Mouse (Mus musculus) MEL (cell line): ENCODE data around the gene Fam222b. TPM values are rescaled to one million over a fixed set of nuclear protein-coding genes. Genes with fewer than 3 reads are reported as not detected.
A peak's percentile ranks its signal among the peaks of the same experiment; 100 is the strongest.

Experiments
- DNase-seq: peaks from one replicate; pipeline ENCODE4 v3.0.0; 2011; ENCODE audit warnings: low read depth, low spot score
- H3K27ac ChIP-seq: 2 replicates; pipeline ENCODE4 v1.5.1; 2012; ENCODE audit warnings: low read depth, mild to moderate bottlenecking, control low read depth, low read length, moderate library complexity; ENCODE audit not compliant: control insufficient read depth
- H3K27me3 ChIP-seq, 2 experiments: fragments of 150-350 bp in 1 of 2; sonication (generic) in 1 of 2; 2 replicates each; pipeline ENCODE4 v1.6.1; 2012; ENCODE audit warnings: low read length in 2 of 2, mild to moderate bottlenecking in 2 of 2, improper control_type of control experiment in 1 of 2, moderate library complexity in 1 of 2; ENCODE audit not compliant: insufficient read depth in 2 of 2, control insufficient read depth in 1 of 2
- H3K36me3 ChIP-seq, 2 experiments: 2 replicates each; pipeline ENCODE4 v1.6.1; 2012 to 2014; ENCODE audit warnings: low read length in 2 of 2, improper control_type of control experiment in 1 of 2, inconsistent platforms in 1 of 2, mild to moderate bottlenecking in 1 of 2; ENCODE audit not compliant: insufficient read depth in 2 of 2, control insufficient read depth in 1 of 2
- H3K4me1 ChIP-seq, 2 experiments: fragments of 150-350 bp in 1 of 2; sonication (generic) in 1 of 2; 2 replicates each; pipeline ENCODE4 v1.6.1; 2012; ENCODE audit warnings: low read length in 2 of 2, improper control_type of control experiment in 1 of 2, mild to moderate bottlenecking in 1 of 2; ENCODE audit not compliant: insufficient read depth in 2 of 2, control insufficient read depth in 1 of 2
- H3K4me3 ChIP-seq, 2 experiments: fragments of 150-350 bp in 1 of 2; sonication (generic) in 1 of 2; 2 replicates each; pipeline ENCODE4 v1.5.1; 2012; ENCODE audit warnings: low read depth in 2 of 2, low read length in 2 of 2, mild to moderate bottlenecking in 2 of 2, moderate library complexity in 2 of 2, control low read depth in 1 of 2, improper control_type of control experiment in 1 of 2; ENCODE audit not compliant: control insufficient read depth in 1 of 2, insufficient read depth in 1 of 2
- H3K79me2 ChIP-seq: 2 replicates; pipeline ENCODE4 v1.6.1; 2012; ENCODE audit warnings: mild to moderate bottlenecking, low read length, moderate library complexity; ENCODE audit not compliant: control insufficient read depth, poor library complexity, insufficient read depth
- H3K9ac ChIP-seq: 2 replicates; pipeline ENCODE4 v1.6.1; 2012; ENCODE audit warnings: low read depth, mild to moderate bottlenecking, control low read depth, low read length, moderate library complexity; ENCODE audit not compliant: control insufficient read depth, poor library complexity, severe bottlenecking
- H3K9me3 ChIP-seq: fragments of 150-350 bp; sonication (generic); replicated peaks from 2 replicates; pipeline ENCODE4 v1.6.1; 2012; ENCODE audit warnings: mild to moderate bottlenecking, low read length, improper control_type of control experiment, moderate library complexity; ENCODE audit not compliant: insufficient read depth
- CTCF ChIP-seq, 3 experiments: IDR thresholded peaks in 2 of 3; conservative IDR thresholded peaks in 1 of 3; 2 replicates each; pipeline ENCODE4 v1.5.1; 2011 to 2012; ENCODE audit warnings: low read length in 3 of 3, low read depth in 2 of 3, mild to moderate bottlenecking in 2 of 3, improper control_type of control experiment in 1 of 3, inconsistent platforms in 1 of 3, mixed read lengths in 1 of 3, moderate library complexity in 1 of 3; ENCODE audit not compliant: control insufficient read depth in 1 of 3, insufficient read depth in 1 of 3, poor library complexity in 1 of 3, severe bottlenecking in 1 of 3
- E2F4 ChIP-seq: IDR thresholded peaks from 2 replicates; pipeline ENCODE4 v1.6.1; 2011; ENCODE audit warnings: low read depth, low read length, improper control_type of control experiment, borderline replicate concordance
- ELF1 ChIP-seq: IDR thresholded peaks from 2 replicates; pipeline ENCODE4 v1.6.1; 2014; ENCODE audit warnings: low read depth, mild to moderate bottlenecking, inconsistent platforms, low read length, improper control_type of control experiment, moderate library complexity
- EP300 ChIP-seq, 2 experiments: IDR thresholded peaks; 2 replicates each; pipeline ENCODE4 v1.6.1; 2011; ENCODE audit warnings: improper control_type of control experiment in 2 of 2, low read length in 2 of 2, low read depth in 1 of 2, mild to moderate bottlenecking in 1 of 2
- HCFC1 ChIP-seq: IDR thresholded peaks from 2 replicates; pipeline ENCODE4 v1.6.1; 2012; ENCODE audit warnings: low read depth, mild to moderate bottlenecking, inconsistent platforms, low read length, improper control_type of control experiment, moderate library complexity
- JUND ChIP-seq: IDR thresholded peaks from 2 replicates; pipeline ENCODE4 v1.6.1; 2011; ENCODE audit warnings: low read depth, mild to moderate bottlenecking, improper control_type of control experiment, low read length
- KAT2A ChIP-seq: conservative IDR thresholded peaks from 2 replicates; pipeline ENCODE4 v1.6.1; 2012; ENCODE audit warnings: low read depth, low read length, improper control_type of control experiment, inconsistent platforms
- NELFE ChIP-seq: IDR thresholded peaks from 2 replicates; pipeline ENCODE4 v1.6.1; 2011; ENCODE audit warnings: low read depth, low read length, improper control_type of control experiment
- NRF1 ChIP-seq: IDR thresholded peaks from 2 replicates; pipeline ENCODE4 v1.6.1; 2014; ENCODE audit warnings: low read depth, mild to moderate bottlenecking, inconsistent platforms, low read length, improper control_type of control experiment, moderate library complexity; ENCODE audit not compliant: poor library complexity, insufficient read depth, severe bottlenecking
- POLR2AphosphoS5 ChIP-seq: IDR thresholded peaks from 2 replicates; pipeline ENCODE4 v1.6.1; 2012; ENCODE audit warnings: low read depth, borderline replicate concordance, mild to moderate bottlenecking, inconsistent platforms, low read length, moderate library complexity, mixed read lengths
- RAD21 ChIP-seq: IDR thresholded peaks from 2 replicates; pipeline ENCODE4 v1.6.1; 2011; ENCODE audit warnings: mild to moderate bottlenecking, low read depth, low read length, improper control_type of control experiment
- RCOR1 ChIP-seq: IDR thresholded peaks from 2 replicates; pipeline ENCODE4 v1.6.1; 2012; ENCODE audit warnings: low read depth, mild to moderate bottlenecking, inconsistent platforms, low read length, improper control_type of control experiment
- SIN3A ChIP-seq: IDR thresholded peaks from 2 replicates; pipeline ENCODE4 v1.6.1; 2012; ENCODE audit warnings: low read length, improper control_type of control experiment, inconsistent platforms
- SMC3 ChIP-seq: IDR thresholded peaks from 2 replicates; pipeline ENCODE4 v1.6.1; 2011; ENCODE audit warnings: low read depth, low read length, improper control_type of control experiment
- TBP ChIP-seq: IDR thresholded peaks from 2 replicates; pipeline ENCODE4 v1.8.0; 2011; ENCODE audit warnings: low read depth, low read length, improper control_type of control experiment
- UBTF ChIP-seq: IDR thresholded peaks from 2 replicates; pipeline ENCODE4 v1.6.1; 2012; ENCODE audit warnings: low read depth, mild to moderate bottlenecking, inconsistent platforms, low read length, improper control_type of control experiment, moderate library complexity, borderline replicate concordance; ENCODE audit not compliant: insufficient read depth
- USF1 ChIP-seq: IDR thresholded peaks from 2 replicates; pipeline ENCODE4 v1.6.1; 2014; ENCODE audit warnings: low read depth, mild to moderate bottlenecking, inconsistent platforms, low read length, improper control_type of control experiment, moderate library complexity
- ZC3H11A ChIP-seq: IDR thresholded peaks from 2 replicates; pipeline ENCODE4 v1.6.1; 2012; ENCODE audit warnings: low read depth, mild to moderate bottlenecking, inconsistent platforms, low read length, improper control_type of control experiment
- ZKSCAN1 ChIP-seq: IDR thresholded peaks from 2 replicates; pipeline ENCODE4 v1.6.1; 2012; ENCODE audit warnings: low read depth, mild to moderate bottlenecking, inconsistent platforms, low read length, improper control_type of control experiment, moderate library complexity
- ZMIZ1 ChIP-seq: IDR thresholded peaks from 2 replicates; pipeline ENCODE4 v1.6.1; 2012; ENCODE audit warnings: low read depth, mild to moderate bottlenecking, inconsistent platforms, low read length, improper control_type of control experiment, moderate library complexity
- ZNF384 ChIP-seq: IDR thresholded peaks from 2 replicates; pipeline ENCODE4 v1.6.1; 2012; ENCODE audit warnings: low read depth, mild to moderate bottlenecking, inconsistent platforms, low read length, improper control_type of control experiment
- polyA plus RNA-seq, 2 experiments: library from polyadenylated mRNA; stranded (reverse) in 1 of 2; unstranded in 1 of 2; fragments of >175 nt in 1 of 2; fragments of >200 nt in 1 of 2; gene quantifications; 2 replicates each; pipeline versions ENCODE4 v1.2.1 to v1.2.4; 2012; ENCODE audit warnings: low replicate concordance in 2 of 2, low read depth in 1 of 2; ENCODE audit not compliant: insufficient read length in 2 of 2, insufficient read depth in 1 of 2, missing spikeins in 1 of 2
- total RNA-seq: library from RNA; depleted of rRNA; stranded (reverse); fragments of 300-350 nt; gene quantifications from 2 replicates; pipeline ENCODE4 v1.2.3, GENCODE M21; 2012

Fam222b gene
- total and polyA plus RNA-seq, 3 experiments, result 2.4 to 8.1 TPM; not detected in 1

- no peak overlapping the region for H3K27ac ChIP-seq
These were observed 52.5 kb downstream of the Fam222b start for GRCm38 (mm10) chr11:78146707-78147543.

GRCm38 (mm10) chr11:78151161-78151560 lies 56.7 kb downstream of the Fam222b start:
- Histone ChIP-seq H3K4me3 (no peak overlapping the region), H3K4me1 (no peaks in the 10 kb centered on the region), H3K79me2 (no peaks in the 10 kb centered on the region), H3K27ac (no peak overlapping the region), H3K36me3 (no peaks in the 10 kb centered on the region; a peak in 1 of 4 replicates), H3K9me3 (no peaks in the 10 kb centered on the region), H3K27me3 (no peaks in the 10 kb centered on the region), H3K9ac (no peak overlapping the region)
- DNase-seq, result peak; percentile 85
- TF ChIP-seq EP300 (IDR thresholded peaks at IDR 0.05; ENCODE audit: low read depth in 1 of 2, low read length in 2 of 2) (no peak), TBP (0 out of 2 replicates have a peak, but pooled peaks have one; percentile 20), RAD21 (peak; percentile 93), RCOR1 (no peak), USF1 (no peak), POLR2AphosphoS5 (no peak), ZKSCAN1 (no peak), ZNF384 (peak; percentile 89), SMC3 (peak; percentile 96), ZMIZ1 (no peak), JUND (peak; percentile 49; the same call in 1 of the 2 replicates), ZC3H11A (peak; percentile 96), CTCF (IDR thresholded peaks at IDR 0.05 in 2 of 3, conservative IDR thresholded peaks at IDR 0.05 in 1 of 3; ENCODE audit: control insufficient read depth in 1 of 3, insufficient read depth in 1 of 3, low read depth in 2 of 3, low read length in 3 of 3, poor library complexity in 1 of 3, severe bottlenecking in 1 of 3) (peak; percentile 75 to 95 (median 88)), UBTF (no peak)

More at GRCm38 (mm10) chr11:78146707-78147543, 52.5 kb downstream of the Fam222b start:
- Histone ChIP-seq H3K36me3 (peaks cover 0 to 1% of the 10 kb centered on the region in 2 experiments; a peak in 2 of 4 replicates), H3K4me1 (no peaks in the 10 kb centered on the region), H3K27me3 (no peaks in the 10 kb centered on the region), H3K4me3 (no peak overlapping the region), H3K9ac (no peak overlapping the region), H3K79me2 (no peaks in the 10 kb centered on the region), H3K9me3 (no peaks in the 10 kb centered on the region)
- DNase-seq, result no peak
- TF ChIP-seq ELF1 (no peak), ZKSCAN1 (no peak), TBP (no peak), KAT2A (no peak), USF1 (no peak), EP300 (IDR thresholded peaks at IDR 0.05; ENCODE audit: low read depth in 1 of 2, low read length in 2 of 2) (no peak), ZMIZ1 (no peak), NRF1 (no peak), CTCF (IDR thresholded peaks at IDR 0.05 in 2 of 3, conservative IDR thresholded peaks at IDR 0.05 in 1 of 3; ENCODE audit: control insufficient read depth in 1 of 3, insufficient read depth in 1 of 3, low read depth in 2 of 3, low read length in 3 of 3, poor library complexity in 1 of 3, severe bottlenecking in 1 of 3) (no peak), RCOR1 (no peak), NELFE (no peak), E2F4 (no peak), SIN3A (no peak), HCFC1 (no peak)
